Mouse (Mus musculus) lung, embryonic 16.5 days (tissue): ENCODE measurements around the gene Tuft1. TPM values are rescaled to one million over a fixed set of nuclear protein-coding genes. Genes with fewer than 3 reads are reported as not detected.
"Not testable (repeated sequence)": the region's sequence is repeated elsewhere in the genome, so short reads cannot be mapped to it uniquely, and the experiment has no call there.

ENCODE experiments used
- ATAC-seq: fragments of 200-750 bp; cut with Nextera tagmentation; 2 replicates; pipeline ENCODE4 v1.8.0; 2017; ENCODE audit warnings: low read depth, mild to moderate bottlenecking, moderate library complexity
- H3K27ac ChIP-seq: fragments of 300-500 bp; sonication (generic); 2 replicates; pipeline ENCODE4 v1.5.1; 2014; ENCODE audit warnings: mild to moderate bottlenecking, control low read depth, low read length
- H3K27me3 ChIP-seq: fragments of 300-500 bp; sonication (generic); 2 replicates; pipeline ENCODE4 v1.6.1; 2014; ENCODE audit warnings: low read depth, low read length, mixed read lengths; ENCODE audit not compliant: control insufficient read depth, insufficient read depth
- H3K36me3 ChIP-seq: fragments of 300-500 bp; sonication (generic); 2 replicates; pipeline ENCODE4 v1.6.1; 2014; ENCODE audit warnings: low read length; ENCODE audit not compliant: control insufficient read depth, insufficient read depth
- H3K4me1 ChIP-seq: fragments of 300-500 bp; sonication (generic); replicated peaks from 2 replicates; pipeline ENCODE4 v1.6.1; 2014; ENCODE audit warnings: low read length, mixed read lengths; ENCODE audit not compliant: control insufficient read depth, insufficient read depth
- H3K4me2 ChIP-seq: fragments of 300-500 bp; sonication (generic); 2 replicates; pipeline ENCODE4 v1.6.1; 2014; ENCODE audit warnings: low read depth, low read length, control low read depth
- H3K4me3 ChIP-seq: fragments of 300-500 bp; sonication (generic); 2 replicates; pipeline ENCODE4 v1.5.1; 2014; ENCODE audit warnings: mild to moderate bottlenecking, low read length, control low read depth
- H3K9ac ChIP-seq: fragments of 300-500 bp; sonication (generic); 2 replicates; pipeline ENCODE4 v1.6.1; 2014; ENCODE audit warnings: low read length, control low read depth
- H3K9me3 ChIP-seq: fragments of 300-500 bp; sonication (generic); 2 replicates; pipeline ENCODE4 v1.6.1; 2016; ENCODE audit warnings: low read length; ENCODE audit not compliant: control insufficient read depth
- WGBS: fragments of 180-500 bp; shearing (Covaris S2); extraction: QIAGEN DNeasy Blood & Tissue Kit; methylation state at CpG from one replicate; pipeline ENCODE4 v1.1.7; 2014; 5-methylcytosine and 5-hydroxymethylcytosine counted together
- polyA plus RNA-seq: library from polyadenylated mRNA; unstranded; fragments of >200 nt; fragmentation: Nextera tagmentation; extraction: Ambion mirVana; gene quantifications from 2 replicates; pipeline ENCODE4 v1.2.1, GENCODE M21; 2015

The Tuft1 gene
- polyA plus RNA-seq, 1 experiment from 2014 or later = 10.9 TPM

DNA sequence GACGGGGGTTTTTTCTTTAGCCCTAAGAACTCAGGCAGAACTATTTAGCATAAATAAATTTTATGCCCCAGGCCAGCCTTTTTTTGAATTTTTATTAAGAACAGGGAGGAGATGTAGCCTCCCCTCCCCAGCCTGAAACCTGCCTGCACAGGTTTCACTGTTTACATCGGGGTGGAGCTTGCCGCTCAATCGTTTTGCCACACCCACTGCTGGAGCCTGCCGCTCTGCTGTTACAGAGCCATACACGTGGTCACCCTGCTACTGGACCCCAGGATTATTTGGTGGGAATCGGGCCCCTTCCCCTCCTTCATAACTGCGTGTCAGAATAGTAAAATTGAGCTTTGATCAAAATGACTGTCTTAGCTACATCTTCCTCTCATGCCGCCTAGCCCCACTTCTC is 16.4 kb upstream of the Tuft1 start:
- H3K4me2 ChIP-seq, H3K27ac ChIP-seq, H3K36me3 ChIP-seq, H3K9me3 ChIP-seq, H3K27me3 ChIP-seq, H3K4me3 ChIP-seq, H3K4me1 ChIP-seq, ATAC-seq, H3K9ac ChIP-seq: not testable (repeated sequence)
- 77% methylated on average over 9 of the region's 9 CpGs for WGBS

GRCm38 (mm10) chr3:94665896-94666295 is 7.2 kb upstream of the Tuft1 start:
- H3K27ac ChIP-seq, H3K36me3 ChIP-seq, H3K4me2 ChIP-seq, H3K9ac ChIP-seq, H3K9me3 ChIP-seq, H3K4me1 ChIP-seq, H3K4me3 ChIP-seq, H3K27me3 ChIP-seq: not testable (repeated sequence)
- WGBS = 12% methylated on average over 7 of the region's 7 CpGs
- peak; percentile 60 for ATAC-seq

GRCm38 (mm10) chr3:94665060-94665802 is 6.6 kb upstream of the Tuft1 start:
- not testable (repeated sequence) for H3K9ac ChIP-seq, H3K4me1 ChIP-seq, H3K36me3 ChIP-seq, H3K27ac ChIP-seq, H3K4me3 ChIP-seq, H3K27me3 ChIP-seq, H3K9me3 ChIP-seq, H3K4me2 ChIP-seq
- ATAC-seq = peak; percentile 38; the same call in 1 of the 2 replicates
- WGBS = 80% methylated on average over 3 of the region's 5 CpGs

- not testable (repeated sequence) for H3K4me2 ChIP-seq, H3K9me3 ChIP-seq, H3K27ac ChIP-seq, H3K27me3 ChIP-seq, H3K36me3 ChIP-seq, H3K4me1 ChIP-seq, H3K4me3 ChIP-seq, H3K9ac ChIP-seq, ATAC-seq
- 84% methylated on average over 2 of the region's 2 CpGs for WGBS
These were observed 2.2 kb upstream of the Tuft1 start for GRCm38 (mm10) chr3:94660841-94661240.

DNA sequence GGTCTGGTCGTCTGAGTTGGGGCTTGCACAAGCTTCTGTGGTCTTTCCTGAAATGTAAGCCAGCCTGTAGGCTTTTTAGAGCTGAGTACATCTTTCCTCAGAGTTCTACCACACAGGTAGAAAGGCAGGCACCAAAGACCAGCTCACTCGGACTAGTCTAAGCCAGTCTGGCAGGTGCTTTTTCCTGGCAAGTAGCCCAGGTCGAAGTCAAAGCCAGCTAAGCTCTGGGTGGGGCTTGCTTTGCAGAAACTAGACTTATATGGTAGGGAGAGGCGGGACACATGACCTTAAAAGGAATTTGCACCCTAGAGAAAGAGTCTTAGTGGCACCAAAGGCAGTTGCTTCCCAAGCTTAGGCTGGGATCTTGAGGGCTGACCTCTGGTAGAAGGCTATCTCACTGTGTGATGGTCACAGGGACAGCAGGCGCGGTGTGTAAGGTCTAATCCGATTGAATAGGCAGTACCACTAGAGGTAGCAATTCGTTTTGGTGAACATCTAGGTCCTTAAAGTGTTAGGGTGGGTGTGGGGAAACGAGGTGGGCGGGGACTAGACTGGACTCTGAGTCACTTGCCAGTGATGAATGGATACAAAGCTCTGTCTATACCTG is 573 bp upstream of the Tuft1 start:
- H3K27me3 ChIP-seq, H3K4me1 ChIP-seq, H3K9me3 ChIP-seq, H3K36me3 ChIP-seq: not testable (repeated sequence)
- peak; percentile 88 for ATAC-seq
- WGBS = 26% methylated on average over 7 of the region's 10 CpGs
- Histone ChIP-seq H3K4me2 (peak overlapping the region; percentile 44), H3K27ac (peak overlapping the region; percentile 91), H3K4me3 (peak overlapping the region; percentile 18), H3K9ac (0 out of 2 replicates have a peak overlapping the region, but pooled peaks have one; percentile 11)

- ATAC-seq = peak; percentile 53
- Histone ChIP-seq H3K27ac (peak overlapping the region; percentile 43; the same call in 1 of the 2 replicates), H3K4me2 (peak overlapping the region; percentile 72), H3K4me3 (peak overlapping the region; percentile 51), H3K9ac (peak overlapping the region; percentile 61)
- not testable (repeated sequence) for H3K27me3 ChIP-seq, H3K9me3 ChIP-seq, H3K36me3 ChIP-seq, H3K4me1 ChIP-seq
- 3% methylated on average over 21 of the region's 47 CpGs for WGBS
These were observed 576 bp downstream of the Tuft1 start for GRCm38 (mm10) chr3:94657852-94658739.

GRCm38 (mm10) chr3:94653967-94654366 is 4.7 kb downstream of the Tuft1 start:
- H3K9me3 ChIP-seq, H3K4me1 ChIP-seq, H3K36me3 ChIP-seq, H3K4me3 ChIP-seq, H3K4me2 ChIP-seq, ATAC-seq, H3K9ac ChIP-seq, H3K27me3 ChIP-seq, H3K27ac ChIP-seq: not testable (repeated sequence)
- WGBS = 80% methylated on average over 1 of the region's 1 CpGs

DNA sequence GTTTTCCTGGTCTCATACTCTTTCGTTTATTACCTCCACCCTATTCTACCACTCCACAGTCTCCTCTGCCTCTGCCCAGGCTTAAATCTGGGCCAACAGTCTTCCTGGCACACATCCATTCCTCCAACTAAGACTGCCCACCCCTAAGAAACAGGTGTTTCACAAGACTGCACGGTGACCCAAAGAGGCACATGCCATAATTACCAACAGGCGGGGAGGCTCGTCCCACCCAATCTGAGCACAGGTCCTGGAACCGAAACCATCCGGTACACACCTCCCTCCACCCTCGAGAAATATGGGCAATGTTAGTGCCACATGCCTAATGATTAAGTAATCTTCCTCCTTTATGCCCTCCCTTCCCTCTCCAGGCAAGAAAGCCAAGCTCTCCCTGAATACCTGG is 8.3 kb downstream of the Tuft1 start:
- Histone ChIP-seq H3K36me3 (no peaks in the 10 kb centered on the region), H3K27me3 (no peaks in the 10 kb centered on the region), H3K4me3 (no peak overlapping the region), H3K9ac (no peak overlapping the region), H3K9me3 (no peaks in the 10 kb centered on the region), H3K27ac (peak overlapping the region; percentile 75), H3K4me2 (peak overlapping the region; percentile 22; the same call in 1 of the 2 replicates), H3K4me1 (peaks cover 10% of the 10 kb centered on the region)
- 68% methylated on average over 7 of the region's 7 CpGs for WGBS
- peak; percentile 82 for ATAC-seq
